Mouse (Mus musculus) mouse trophoblast stem cell (cell line): ENCODE results near the gene Faap20.

Experiments
- in situ Hi-C, 2 experiments: fragments of 300-500 bp; cut with MseI, MboI; formaldehyde crosslinking; loops; 2 replicates in 1 of 2; 3 replicates in 1 of 2; pipeline ENCODE4 v1.15.1; 2025

Gene Faap20

DNA sequence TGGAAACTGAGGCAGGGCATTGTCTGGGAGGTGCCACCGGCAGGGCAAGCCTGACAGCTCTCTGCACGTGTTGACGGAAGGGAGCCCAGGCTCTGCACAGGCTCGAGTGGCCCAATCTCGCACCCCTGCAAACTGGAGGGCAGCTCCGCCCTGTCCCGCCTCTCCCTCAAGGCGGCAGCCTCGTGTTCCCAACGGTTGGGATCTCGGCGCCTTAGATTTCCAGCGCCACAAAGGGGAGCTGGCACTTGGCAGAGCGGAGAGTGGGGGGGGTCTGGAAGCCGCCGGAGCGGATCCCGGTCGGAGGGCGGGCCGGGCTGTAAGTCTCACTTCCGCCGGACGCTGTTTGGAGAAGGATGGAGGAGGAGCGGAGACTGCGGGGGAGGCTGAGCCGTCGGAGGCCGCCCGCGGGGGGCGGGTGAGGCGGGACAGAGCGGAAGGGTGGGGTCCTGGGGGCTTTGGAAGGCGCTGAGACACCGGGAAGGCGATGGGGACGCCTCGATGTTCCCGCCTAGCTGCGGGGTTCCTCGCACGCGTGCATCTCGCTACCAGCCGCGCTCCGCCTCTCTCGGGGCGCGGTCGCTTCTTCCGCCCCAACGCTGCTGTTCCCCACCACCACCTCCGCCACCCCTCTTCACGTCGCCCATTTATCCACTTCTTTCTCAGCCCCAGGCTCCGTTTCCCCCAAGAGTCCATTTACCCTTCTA, at the start of gene Faap20:
TSS of gene Faap20 (plus strand) at position 155 of the 704 bp plus-strand sequence.
- in situ Hi-C loops, result loop anchor here (5.0 kb wide), 2 partner anchors 152 to 157 kb away; no protein-coding TSS in a partner anchor

DNA sequence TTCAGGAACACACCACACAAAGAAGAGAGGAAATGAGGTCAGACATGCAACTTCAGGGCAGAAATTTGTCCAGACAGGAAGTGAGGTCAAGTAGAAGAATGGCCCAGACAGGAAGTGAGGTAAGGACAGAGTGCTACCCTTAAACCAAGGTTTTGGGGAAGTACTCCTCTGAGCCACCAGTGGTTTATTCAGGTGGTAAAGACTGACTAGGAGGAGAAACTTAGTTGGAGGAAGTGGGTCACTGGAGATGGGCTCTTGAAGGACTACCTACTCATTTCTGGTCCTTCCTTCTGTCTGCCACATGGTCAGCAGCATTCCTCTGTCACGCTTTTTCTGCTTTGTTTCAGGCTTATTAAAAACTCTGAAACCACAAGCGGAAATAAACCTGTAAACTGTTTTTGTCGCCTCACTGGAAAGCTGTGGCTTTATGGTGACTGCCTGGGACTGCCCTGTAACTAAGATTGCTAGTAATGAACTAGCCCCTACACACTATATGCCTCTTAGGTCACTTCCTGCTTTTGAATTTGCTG, 48.7 kb upstream of the Faap20 start:
- in situ Hi-C loops, result no loop called here

DNA sequence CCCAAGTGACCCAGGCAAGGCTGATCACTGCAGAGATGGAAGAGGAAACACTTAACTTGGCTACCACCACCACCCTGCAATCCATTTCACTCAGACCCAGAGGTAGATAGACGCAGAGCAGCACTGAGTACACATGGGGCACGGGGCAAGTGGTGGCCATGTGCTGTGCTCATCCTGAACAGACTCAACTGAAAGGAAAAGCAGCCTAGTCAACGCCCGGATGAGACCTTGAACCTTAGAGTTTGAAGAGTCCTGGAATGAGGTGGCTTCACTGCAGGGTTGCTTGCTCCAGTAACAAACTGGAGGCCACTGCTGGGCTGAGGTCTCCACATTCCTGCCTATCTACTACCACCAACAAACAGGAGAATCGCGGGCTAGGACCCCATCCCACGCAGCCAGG, 47.8 kb upstream of the Faap20 start:
- in situ Hi-C loops, result no loop called here

DNA sequence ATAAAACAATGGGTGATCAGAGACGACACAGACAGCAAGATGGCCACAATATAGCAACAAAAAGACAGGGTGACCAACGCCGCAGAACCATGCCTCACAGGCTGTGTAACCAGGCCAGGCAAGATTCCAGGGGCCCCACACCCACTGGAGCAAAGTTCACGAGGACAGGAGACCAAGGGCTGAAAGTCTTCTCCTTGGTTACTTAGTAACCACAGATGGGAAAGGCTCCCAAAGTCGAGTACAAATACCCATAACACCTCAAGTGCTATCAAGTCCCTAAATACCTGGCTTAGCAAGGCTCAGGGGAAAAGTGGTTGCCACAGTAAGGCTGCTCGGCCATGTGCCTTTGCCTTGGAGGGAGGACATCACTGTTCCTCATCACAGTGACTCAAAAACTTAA, 43.7 kb upstream of the Faap20 start:
- in situ Hi-C loops, result no loop called here

DNA sequence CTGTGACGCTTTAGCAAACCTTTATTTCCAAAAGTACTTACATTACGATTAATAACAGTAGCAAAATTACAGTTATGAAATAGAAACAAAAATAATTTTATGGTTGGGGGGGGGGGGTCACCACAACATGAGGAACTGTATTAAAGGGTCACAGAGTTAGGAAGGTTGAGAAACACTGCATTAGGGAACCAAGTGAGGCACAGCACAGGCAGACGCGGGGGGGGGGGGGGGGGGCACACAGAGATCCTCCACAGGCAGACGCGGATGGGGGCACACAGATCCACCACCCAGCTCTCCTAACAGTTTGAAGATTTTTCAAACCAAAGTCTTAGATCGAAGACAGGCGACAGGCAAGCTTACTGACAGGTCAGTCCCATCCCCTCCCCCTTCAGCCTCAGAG, 43.1 kb upstream of the Faap20 start:
- in situ Hi-C loops, result no loop called here

DNA sequence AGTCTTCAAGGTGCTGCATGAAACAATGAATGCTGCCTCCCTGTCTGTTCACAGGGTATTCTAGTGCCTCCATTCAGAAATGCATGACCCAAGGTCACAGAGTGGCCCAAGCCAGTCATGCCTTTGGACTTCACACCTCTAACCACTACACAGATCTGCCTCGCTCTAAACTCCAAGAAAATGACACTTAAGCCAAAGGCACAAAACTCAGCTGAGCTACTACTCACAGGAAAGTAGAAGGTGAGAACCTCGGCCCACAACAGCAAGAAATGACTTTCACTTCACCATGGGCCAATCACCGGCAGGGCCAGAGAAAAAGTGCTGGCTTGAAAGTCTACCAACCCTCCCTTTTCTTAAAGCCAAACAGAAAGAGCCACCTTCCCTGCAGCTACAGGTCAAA, 41.8 kb upstream of the Faap20 start:
- in situ Hi-C loops, result no loop called here

DNA sequence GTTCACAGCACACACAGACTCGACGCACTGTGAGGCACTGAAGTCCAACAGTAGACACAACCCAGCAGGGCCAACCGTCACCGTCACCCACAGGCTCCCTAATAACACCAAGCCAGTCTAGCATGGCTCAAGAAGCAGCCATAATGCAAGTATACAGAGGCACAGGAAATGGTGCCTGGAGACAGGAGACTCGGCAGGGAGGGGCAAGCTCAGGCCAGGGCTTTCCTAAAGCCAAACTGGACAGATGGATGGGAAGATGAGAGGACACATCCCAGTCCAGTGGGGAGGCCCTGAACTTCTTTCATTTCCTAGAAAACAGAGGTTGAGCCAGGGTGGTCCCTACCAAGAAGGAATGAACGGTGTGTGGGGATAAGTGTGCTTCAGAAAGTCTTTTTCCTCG, 41.0 kb upstream of the Faap20 start:
- in situ Hi-C loops, result no loop called here

DNA sequence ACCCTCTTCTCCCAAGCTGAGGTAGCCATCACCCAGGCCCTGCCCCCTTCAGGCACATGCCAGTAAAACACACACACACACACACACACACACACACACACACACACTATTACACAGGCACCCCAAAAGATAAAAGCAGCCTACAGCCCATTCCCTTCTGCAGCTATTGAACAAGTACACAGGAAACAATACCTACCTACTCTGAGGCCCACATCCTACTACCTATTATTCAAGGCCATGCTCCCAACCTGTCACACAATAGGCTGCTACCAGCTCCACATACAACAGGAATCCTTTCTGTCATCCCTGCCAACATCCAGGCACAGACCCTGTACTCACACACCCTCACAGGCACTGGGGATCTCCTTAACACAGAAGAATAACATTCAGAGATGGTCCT, 40.5 kb upstream of the Faap20 start:
- in situ Hi-C loops, result no loop called here

DNA sequence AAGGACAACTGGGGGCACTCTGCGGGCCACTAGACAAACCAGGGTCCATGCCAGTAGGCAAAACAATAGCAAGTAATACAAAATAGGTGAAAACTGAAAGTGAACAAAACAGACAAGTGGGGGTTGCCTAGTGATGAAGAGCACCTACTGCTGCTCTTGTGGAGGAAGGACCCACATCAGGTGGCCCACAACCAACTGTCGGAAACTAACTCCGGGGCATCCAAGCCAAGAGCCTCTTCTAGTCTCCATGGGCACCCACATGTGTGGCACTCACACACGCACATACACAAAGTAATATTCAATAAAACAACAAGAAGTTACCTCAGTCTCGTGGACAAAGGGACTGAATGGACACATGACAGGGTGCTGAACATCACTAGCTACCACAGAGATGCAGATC, 40.1 kb upstream of the Faap20 start:
- in situ Hi-C loops, result no loop called here

DNA sequence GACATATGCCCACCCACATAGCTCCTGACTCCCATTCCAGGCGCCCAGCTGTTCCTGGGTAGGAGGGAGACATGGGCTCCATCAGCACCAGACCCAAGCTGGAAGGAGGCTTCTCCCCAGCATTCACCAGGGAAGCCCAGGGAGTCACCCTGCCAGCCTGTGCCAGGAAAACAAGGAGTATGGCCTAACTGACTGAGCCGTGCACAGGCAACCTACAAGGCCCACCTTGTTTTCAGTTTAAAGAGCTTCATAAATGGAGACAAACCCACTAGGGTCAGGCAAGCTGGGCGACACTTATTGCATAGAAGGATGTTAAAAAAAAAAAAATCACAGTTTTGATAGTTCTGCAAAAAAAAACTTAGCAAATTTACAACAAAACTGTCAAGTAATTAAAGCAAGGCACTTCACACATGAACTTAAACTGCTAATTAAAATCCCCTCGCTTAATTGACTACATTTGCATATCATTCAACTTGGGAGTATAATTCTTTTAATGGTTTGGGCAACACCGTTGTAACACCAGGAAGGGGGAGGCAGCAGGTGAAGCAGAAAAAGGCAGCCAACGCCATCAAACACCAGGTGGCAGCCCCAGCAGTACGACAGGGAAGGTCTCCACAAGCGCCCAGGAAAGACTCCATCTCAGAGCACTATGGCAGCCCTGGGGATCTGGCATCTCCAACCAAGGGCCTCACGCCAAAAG, 36.4 kb upstream of the Faap20 start:
- in situ Hi-C loops, result no loop called here

DNA sequence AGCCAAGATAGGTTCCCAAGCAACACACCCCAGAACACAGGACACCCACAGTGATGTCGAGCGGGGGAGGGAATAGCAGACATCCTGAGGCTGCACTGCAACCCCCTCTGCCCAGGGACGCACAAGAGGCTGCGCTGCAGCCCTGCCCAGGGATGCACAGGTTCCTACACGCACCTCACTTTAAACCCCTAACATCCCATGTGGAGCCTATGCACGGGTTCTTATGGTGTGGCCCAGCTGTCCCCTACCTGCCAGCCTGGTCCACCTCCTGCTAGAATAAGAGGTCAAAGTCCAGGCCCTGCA, 35.9 kb upstream of the Faap20 start:
- in situ Hi-C loops, result no loop called here

DNA sequence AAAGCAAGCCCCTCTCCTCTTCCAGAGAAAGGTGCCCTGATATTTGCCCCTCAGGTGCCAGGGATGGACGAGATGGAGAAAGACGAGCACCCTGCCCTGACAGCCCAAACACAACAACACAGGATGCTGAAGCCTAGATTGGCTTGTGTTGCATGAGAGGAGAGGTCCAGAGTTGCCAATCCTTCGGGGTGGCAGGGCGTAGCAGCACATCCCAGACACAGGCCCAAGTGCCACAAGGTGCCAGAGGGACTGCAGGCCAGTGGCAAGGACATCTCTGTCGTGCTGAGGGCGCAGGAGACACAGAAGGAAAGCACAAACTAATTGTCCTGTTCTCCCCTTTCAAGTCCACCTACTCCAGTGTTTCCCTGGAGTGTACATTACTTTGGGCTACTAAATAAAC, 35.4 kb upstream of the Faap20 start:
- in situ Hi-C loops, result no loop called here

DNA sequence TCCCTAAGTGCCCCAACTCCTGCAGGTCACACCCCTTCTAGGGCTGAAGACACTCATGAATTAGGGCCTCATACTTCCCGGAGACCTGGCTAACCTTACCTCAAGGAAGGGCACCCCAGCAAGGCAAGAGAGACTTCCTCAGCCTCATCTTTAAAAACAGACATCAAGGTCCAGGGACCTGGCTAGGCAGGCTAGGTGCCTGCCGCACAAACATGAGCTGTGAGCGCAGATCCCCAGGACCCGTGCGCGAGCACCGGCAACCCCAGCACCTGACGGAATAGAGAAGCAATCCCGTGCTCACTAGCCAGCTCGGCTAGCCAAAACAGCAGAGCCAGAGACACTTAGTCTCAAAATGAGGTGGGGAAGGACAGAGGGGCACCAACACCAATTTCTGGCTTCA, 34.8 kb upstream of the Faap20 start:
- in situ Hi-C loops, result no loop called here

DNA sequence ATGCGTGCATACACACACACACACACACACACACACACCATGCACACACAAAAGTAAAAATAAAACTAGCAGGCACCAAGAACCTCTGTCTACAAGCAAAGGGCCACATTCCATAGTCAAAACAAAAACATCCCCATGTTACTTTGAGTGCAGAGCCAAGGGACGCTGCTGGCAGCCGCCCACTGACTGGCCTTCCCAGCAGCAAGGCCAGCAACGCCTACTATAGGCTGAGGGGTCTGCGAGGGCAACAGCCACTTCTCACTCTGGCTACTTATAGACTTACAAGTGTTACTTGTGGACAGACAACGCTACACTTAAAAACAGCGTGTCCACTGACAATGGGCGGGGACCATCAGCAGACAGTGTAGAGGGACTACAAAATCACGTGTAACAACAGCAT, 34.4 kb upstream of the Faap20 start:
- in situ Hi-C loops, result no loop called here

DNA sequence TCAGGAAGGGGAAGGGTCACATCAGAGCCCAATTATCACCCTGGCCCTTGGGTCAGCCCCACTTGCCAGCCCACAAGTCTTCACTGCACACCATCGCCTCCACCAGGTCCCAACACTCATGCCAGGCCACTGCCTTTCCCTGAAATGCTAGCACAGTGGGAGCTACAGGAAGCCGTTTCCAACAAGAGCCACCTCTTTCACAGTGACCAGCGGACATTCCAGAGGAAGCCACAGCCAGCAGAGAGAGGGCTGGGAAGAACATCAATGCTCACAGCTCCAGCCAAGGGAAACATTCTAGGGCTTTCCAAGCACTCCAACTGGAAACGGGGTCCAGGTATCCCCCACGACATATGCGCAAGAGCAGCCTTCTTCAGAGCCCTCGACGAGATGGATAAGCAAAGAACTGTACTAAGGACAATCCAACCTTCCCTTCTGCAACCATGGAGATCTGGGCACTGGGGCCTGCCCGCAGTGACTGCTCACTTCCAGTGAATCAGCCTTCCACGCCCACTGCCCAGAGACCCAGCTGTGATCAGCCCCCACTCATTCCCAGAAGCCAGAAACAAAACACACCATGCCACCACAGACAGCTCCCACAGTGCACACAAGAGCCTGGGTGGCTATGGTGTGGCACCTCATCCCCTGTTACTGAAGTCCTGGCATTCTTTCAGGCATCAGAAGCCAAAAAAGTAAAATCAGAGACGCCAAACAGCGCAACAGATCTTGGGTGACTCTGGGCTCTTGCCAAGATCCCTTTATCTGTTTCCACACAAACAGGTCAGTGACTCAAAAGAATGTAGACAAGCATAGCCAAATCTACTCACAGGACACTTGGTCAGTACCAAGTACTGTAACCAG, 33.6 kb upstream of the Faap20 start:
- in situ Hi-C loops, result no loop called here

DNA sequence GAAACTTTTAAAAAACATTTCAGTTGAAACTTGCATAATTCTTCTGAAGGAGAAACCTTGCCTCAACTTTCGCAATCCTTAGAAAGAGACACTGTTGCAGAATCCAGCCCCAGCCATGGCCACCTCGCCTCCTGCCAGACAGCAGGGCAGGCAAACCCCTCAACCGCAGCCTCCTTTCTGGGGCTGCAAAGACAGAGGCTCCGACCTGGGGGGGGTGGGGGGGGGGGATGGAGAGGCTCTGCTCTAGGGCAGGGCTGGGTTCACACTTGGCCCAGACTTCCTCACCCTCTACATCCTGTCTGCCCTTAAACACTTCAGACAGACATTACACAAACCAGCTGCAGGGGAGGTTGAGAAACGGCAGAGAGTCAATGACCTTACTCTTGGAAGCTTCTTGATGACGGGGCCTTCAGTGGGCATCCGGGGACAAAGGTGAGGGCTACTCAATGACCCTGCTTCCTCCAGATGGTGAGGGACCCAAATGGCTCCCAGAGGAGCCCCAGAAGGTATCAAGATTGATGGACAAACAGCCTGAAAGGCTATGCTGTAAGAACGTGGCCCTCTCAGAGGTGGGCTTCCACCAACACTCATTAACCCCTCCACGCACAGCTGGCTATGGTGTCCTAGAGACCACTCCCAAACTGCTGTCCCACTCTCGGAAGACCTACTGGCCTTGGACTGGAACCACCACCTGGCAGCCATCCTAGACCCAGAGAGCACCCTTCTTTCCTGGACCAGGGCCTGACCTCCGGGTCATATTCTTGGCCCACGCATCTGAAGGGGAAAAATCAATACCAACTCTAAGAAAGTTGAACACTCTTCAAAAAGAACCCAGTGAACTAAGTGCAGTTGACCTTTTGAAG, 32.1 kb upstream of the Faap20 start:
- in situ Hi-C loops, result no loop called here

DNA sequence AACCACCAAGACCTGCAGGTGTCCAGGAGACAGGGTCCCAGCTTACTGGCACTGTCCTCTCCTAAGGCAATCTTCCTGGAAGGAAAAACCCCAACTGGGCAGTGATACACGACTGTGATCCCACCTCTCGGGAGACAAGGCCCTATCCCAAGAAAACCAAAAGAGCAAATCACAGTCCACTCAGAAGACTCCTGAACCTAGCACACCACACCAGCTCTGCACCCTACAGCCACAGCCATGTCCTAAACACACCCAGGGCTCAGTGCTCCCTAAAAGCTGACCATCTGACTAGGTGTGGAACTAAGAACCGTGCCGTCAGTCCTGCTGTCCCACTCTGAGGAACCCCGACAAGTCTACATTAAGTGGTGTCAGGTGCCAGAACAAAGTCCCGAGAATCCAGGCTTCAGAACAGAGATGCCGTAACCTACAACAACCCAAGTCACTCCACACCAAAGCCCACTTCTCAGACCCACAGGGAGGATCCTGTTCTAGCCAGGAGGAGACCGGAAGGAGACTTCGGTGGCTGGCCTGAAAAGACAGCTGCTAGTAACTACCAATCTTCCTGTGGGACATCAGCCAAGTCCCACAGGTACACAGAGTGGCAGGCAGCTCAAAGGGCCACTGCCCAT, 31.4 kb upstream of the Faap20 start:
- in situ Hi-C loops, result no loop called here

DNA sequence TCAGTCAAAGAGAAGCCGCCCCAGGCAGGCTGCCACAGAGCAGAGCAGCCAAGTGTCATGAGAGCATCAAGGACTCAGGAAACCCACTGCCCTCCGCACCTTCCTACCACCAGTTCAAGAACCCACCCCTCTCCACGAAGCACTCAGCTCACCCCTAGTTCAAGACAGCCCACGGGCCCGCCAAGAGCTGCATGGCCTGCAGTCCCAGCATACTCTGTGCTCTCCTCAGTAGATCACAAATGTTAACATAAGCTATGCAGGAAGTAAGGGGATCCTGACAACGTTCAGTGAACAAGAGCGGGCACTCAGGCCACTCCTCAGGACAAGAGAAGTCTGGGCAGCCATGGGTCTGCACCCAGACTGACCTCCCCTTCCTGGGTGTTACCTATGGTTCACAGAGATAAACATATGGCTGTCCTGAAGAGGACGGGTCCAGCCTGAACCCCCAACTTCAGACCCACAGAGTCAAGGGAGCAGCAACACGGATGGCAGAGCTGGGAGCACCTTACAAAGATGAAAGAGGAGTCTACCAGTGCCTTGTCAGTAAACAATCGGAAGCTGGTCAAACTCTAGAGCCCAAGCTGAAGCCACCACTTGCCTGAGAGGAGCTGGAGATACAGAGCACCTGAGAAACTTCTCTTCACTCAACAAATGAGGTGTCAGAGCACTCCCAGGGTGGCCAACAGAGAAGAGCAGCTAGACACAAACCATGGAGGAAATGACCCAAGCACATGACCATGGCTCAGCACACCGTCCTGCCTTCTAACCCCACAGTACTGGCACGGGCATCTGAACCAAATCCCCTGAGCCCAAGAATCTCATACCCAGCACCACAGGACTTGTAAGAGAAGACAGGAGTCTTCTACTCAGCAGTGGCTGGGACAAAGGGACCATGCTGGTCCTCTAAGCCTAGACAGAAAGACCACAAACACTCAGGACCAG, 30.1 kb upstream of the Faap20 start:
- in situ Hi-C loops, result no loop called here

DNA sequence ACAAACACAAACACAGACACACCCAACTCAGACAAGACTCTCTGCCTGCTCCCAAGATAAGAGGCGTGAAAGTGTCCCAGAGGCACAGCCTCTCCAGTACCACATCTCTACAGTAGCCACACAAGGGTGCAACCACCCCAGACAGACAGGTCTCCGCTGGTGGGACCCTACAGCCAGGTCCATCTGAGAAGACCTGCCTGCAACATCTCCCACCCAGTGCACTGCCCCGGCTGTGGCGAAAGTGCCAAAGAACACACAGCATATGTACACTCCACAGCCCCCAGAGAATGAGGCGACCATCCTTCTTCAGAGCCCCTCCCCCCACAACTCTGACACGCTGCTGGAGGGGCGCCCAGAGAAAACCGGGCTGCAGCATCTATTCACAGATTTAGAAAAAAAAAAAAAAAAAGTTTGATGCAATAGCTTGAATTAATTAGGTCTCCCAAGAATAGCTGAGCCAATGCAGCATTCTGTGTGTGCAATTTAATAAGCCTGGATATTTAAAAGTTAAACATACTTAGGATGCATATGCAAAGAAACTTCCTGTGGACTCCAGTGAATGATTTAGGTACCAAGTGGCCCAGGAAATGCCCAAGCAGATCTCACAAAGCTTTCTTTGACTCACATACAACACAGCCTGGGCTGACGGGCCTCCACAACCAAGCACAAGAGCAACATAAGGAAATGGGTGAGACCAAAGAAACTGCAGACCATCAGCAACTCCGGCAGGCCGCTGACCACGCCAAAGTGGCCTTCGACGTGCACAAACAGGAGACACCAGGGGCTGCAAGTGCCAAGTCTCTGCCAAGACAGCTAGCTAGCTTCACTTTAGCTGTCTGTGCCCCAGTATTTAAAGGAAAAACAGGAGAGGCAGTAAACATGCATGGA, 29.1 kb upstream of the Faap20 start:
- in situ Hi-C loops, result no loop called here
